Mouse (Mus musculus) kidney, postnatal 36 days (tissue): Measurements from ENCODE around the gene Tmem208.

Experiments
- DNase-seq, 2 experiments: peaks; one replicate each; pipeline ENCODE4 v3.0.0; 2021 to 2022; ENCODE audit warnings: mixed read lengths in 2 of 2

Tmem208 gene

GRCm38 (mm10) chr8:105326968-105327367, 814 bp downstream of the Tmem208 start:
- no peak for DNase-seq

GRCm38 (mm10) chr8:105330325-105330724, 4.2 kb downstream of the Tmem208 start:
- peak; percentile 41 to 54 for DNase-seq

- no peak for DNase-seq
Measured at GRCm38 (mm10) chr8:105331469-105331868, 5.3 kb downstream of the Tmem208 start.

- no peak for DNase-seq
Measured at GRCm38 (mm10) chr8:105331931-105332330, 5.8 kb downstream of the Tmem208 start.

GRCm38 (mm10) chr8:105332523-105332922, 6.4 kb downstream of the Tmem208 start:
- DNase-seq: no peak

GRCm38 (mm10) chr8:105336373-105337130, 10.4 kb downstream of the Tmem208 start:
- peak in 1 of 2 experiments; percentile 46 for DNase-seq

- DNase-seq: no peak
Measured at GRCm38 (mm10) chr8:105338992-105339391, 12.8 kb downstream of the Tmem208 start.

GRCm38 (mm10) chr8:105339886-105340635, 13.9 kb downstream of the Tmem208 start:
- peak; percentile 64 to 73 for DNase-seq

- DNase-seq: no peak
Measured at GRCm38 (mm10) chr8:105341399-105341798, 15.2 kb downstream of the Tmem208 start.

- DNase-seq: no peak
Measured at GRCm38 (mm10) chr8:105342768-105343167, 16.6 kb downstream of the Tmem208 start.

- no peak for DNase-seq
Measured at GRCm38 (mm10) chr8:105343791-105344574, 17.8 kb downstream of the Tmem208 start.

- DNase-seq: peak; percentile 63 to 69
Measured at GRCm38 (mm10) chr8:105345061-105345975, 19.2 kb downstream of the Tmem208 start.

GRCm38 (mm10) chr8:105346611-105347427, 20.7 kb downstream of the Tmem208 start:
- DNase-seq: peak; percentile 82 to 86

- peak; percentile 99 for DNase-seq
Measured at GRCm38 (mm10) chr8:105347428-105348221, 21.5 kb downstream of the Tmem208 start, which contains the start of gene Fhod1. TSS of gene Fhod1 (minus strand) at chr8:105347953.

- DNase-seq: peak in 1 of 2 experiments; percentile 64
Measured at GRCm38 (mm10) chr8:105348450-105349095, 22.4 kb downstream of the Tmem208 start, which contains the start of gene Slc9a5. TSS of gene Slc9a5 (plus strand) at chr8:105348843.

GRCm38 (mm10) chr8:105349096-105349771, 23.1 kb downstream of the Tmem208 start:
- no peak for DNase-seq

- no peak for DNase-seq
Measured at GRCm38 (mm10) chr8:105350186-105350585, 24.0 kb downstream of the Tmem208 start.

- DNase-seq: no peak
Measured at GRCm38 (mm10) chr8:105353583-105354135, 27.5 kb downstream of the Tmem208 start.

- no peak for DNase-seq
Measured at GRCm38 (mm10) chr8:105354549-105354948, 28.4 kb downstream of the Tmem208 start.
